Mouse (Mus musculus) hindbrain, embryonic 11.5 days (tissue): ENCODE data around the gene Dapk1. TPM values are rescaled to one million over a fixed set of nuclear protein-coding genes. Genes with fewer than 3 reads are reported as not detected.

Experiments
- ATAC-seq: fragments of 200-750 bp; cut with Nextera tagmentation; 2 replicates; pipeline ENCODE4 v1.8.0; 2017; ENCODE audit warnings: mild to moderate bottlenecking, moderate TSS enrichment, moderate library complexity; ENCODE audit not compliant: low FRiP score
- DNase-seq: peaks from one replicate; pipeline ENCODE4 v3.0.0-alpha.2; 2015; ENCODE audit warnings: low spot score
- H3K27ac ChIP-seq: fragments of 300-500 bp; sonication (generic); 2 replicates; pipeline ENCODE4 v1.5.1; 2014; ENCODE audit warnings: mild to moderate bottlenecking, low read depth, low read length
- H3K27me3 ChIP-seq: fragments of 300-500 bp; sonication (generic); 2 replicates; pipeline ENCODE4 v1.6.1; 2014; ENCODE audit warnings: mild to moderate bottlenecking, low read length, moderate library complexity, mixed read lengths; ENCODE audit not compliant: control insufficient read depth, insufficient read depth
- H3K36me3 ChIP-seq: fragments of 300-500 bp; sonication (generic); 2 replicates; pipeline ENCODE4 v1.6.1; 2014; ENCODE audit warnings: mild to moderate bottlenecking, low read length, moderate library complexity, mixed read lengths; ENCODE audit not compliant: control insufficient read depth, insufficient read depth
- H3K4me1 ChIP-seq: fragments of 300-500 bp; sonication (generic); replicated peaks from 2 replicates; pipeline ENCODE4 v1.6.1; 2014; ENCODE audit warnings: low read length, mixed read lengths; ENCODE audit not compliant: control insufficient read depth, insufficient read depth
- H3K4me2 ChIP-seq: fragments of 300-500 bp; sonication (generic); replicated peaks from 2 replicates; pipeline ENCODE4 v1.6.1; 2014; ENCODE audit warnings: mild to moderate bottlenecking, low read depth, low read length
- H3K4me3 ChIP-seq: fragments of 300-500 bp; sonication (generic); 2 replicates; pipeline ENCODE4 v1.5.1; 2014; ENCODE audit warnings: low read depth, low read length
- H3K9ac ChIP-seq: fragments of 300-500 bp; sonication (generic); 2 replicates; pipeline ENCODE4 v1.6.1; 2014; ENCODE audit warnings: low read depth, low read length
- H3K9me3 ChIP-seq: fragments of 300-500 bp; sonication (generic); 2 replicates; pipeline ENCODE4 v1.6.1; 2016; ENCODE audit warnings: low read length; ENCODE audit not compliant: control insufficient read depth
- WGBS: fragments of 180-500 bp; shearing (Covaris S2); extraction: QIAGEN DNeasy Blood & Tissue Kit; methylation state at CpG from one replicate; pipeline ENCODE4 v1.1.7; 2014; 5-methylcytosine and 5-hydroxymethylcytosine counted together
- polyA plus RNA-seq: library from polyadenylated mRNA; unstranded; fragments of >200 nt; fragmentation: Nextera tagmentation; extraction: Ambion mirVana; gene quantifications from 2 replicates; pipeline ENCODE4 v1.2.1, GENCODE M21; 2014

Dapk1 gene
- polyA plus RNA-seq, 1 experiment from 2014 or later: 39.5 TPM

GRCm38 (mm10) chr13:60674911-60675310 is 73.2 kb downstream of the Dapk1 start:
- Histone ChIP-seq H3K4me3 (no peak overlapping the region), H3K9me3 (no peaks in the 10 kb centered on the region), H3K27ac (no peak overlapping the region), H3K36me3 (no peaks in the 10 kb centered on the region), H3K4me2 (no peak overlapping the region), H3K9ac (no peak overlapping the region), H3K27me3 (no peaks in the 10 kb centered on the region), H3K4me1 (no peaks in the 10 kb centered on the region)
- WGBS: 61% methylated on average over 9 of the region's 9 CpGs
- no peak for DNase-seq
- ATAC-seq: no peak

DNA sequence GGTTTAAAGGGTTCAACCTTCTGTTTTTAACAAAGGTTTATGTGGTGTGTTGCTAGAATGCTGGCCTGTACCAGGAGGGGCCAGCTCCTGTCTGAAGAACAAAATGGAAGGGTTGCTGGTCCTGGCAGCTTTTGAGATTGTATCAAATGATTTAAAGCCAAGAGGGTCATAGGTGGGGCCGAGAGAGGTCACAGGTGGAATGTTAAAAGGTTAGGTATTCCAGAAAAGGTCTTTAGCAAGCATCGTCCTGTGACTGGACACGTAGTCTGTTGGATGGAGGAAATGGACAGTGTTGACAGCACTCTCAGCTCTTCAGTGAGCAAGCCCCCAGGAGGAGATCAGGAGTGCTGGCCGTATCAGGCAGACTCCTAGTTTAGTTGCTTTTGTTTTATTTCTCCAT is 73.7 kb downstream of the Dapk1 start:
- H3K9ac ChIP-seq: no peak overlapping the region
- no peaks in the 10 kb centered on the region for H3K9me3 ChIP-seq
- ATAC-seq: no peak
- H3K27me3 ChIP-seq: no peaks in the 10 kb centered on the region
- H3K4me2 ChIP-seq: no peak overlapping the region
- no peak overlapping the region for H3K27ac ChIP-seq
- H3K36me3 ChIP-seq: no peaks in the 10 kb centered on the region
- WGBS: 67% methylated on average over 4 of the region's 4 CpGs
- no peaks in the 10 kb centered on the region for H3K4me1 ChIP-seq
- H3K4me3 ChIP-seq: no peak overlapping the region
- DNase-seq: no peak

GRCm38 (mm10) chr13:60678912-60679311 is 77.2 kb downstream of the Dapk1 start:
- ATAC-seq (no peak), DNase-seq (no peak)
- Histone ChIP-seq H3K27me3 (no peaks in the 10 kb centered on the region), H3K4me1 (no peaks in the 10 kb centered on the region), H3K9ac (no peak overlapping the region), H3K9me3 (no peaks in the 10 kb centered on the region), H3K27ac (no peak overlapping the region), H3K36me3 (no peaks in the 10 kb centered on the region), H3K4me3 (no peak overlapping the region), H3K4me2 (no peak overlapping the region)
- WGBS: 82% methylated on average over 6 of the region's 6 CpGs

DNA sequence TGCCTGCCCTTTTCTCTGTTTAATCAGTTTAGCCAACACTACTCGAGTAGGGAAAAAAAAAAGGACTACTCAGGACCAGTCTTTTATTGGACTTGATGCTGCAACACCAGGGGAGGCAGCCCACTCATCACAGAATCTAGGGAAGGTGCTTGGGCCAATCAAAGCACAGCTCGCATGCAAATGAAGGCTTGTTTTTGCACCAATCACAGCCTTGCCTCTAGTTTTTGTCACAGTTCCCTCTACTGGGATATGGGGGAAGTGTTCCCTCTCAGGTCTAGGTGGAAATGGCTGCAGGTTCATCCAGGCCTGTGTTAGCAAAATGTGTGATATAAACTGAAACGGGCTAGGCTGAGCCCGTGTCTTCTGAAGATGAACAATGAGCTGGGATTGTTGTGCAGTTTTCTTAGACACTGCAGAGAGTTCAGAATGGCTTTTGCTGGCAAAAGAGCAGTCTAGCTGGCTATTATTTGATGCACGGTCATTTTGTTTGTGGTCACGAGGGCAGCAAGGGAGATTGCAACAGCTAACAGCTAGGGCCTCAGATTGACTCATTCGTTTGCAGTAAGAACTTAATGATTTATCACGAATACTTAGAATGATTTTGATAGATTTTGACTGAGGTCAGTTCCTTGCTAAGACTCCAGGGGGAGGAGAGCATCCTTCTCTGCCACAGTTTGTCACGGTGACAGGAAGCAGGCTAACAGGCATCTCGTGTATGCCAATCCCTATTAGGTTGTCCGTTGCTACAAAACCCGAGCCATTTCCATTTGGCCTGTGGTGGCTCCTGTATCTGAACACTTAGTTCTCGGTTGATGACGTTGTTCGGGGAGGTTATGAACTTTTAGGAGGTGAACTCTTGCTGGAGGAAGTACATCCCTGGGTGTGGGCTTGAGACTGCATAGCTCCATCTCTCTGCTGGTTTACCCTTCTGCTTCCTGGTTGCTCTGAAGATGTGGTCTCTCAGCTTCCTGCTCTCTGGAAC is 81.3 kb downstream of the Dapk1 start:
- Histone ChIP-seq H3K27ac (no peak overlapping the region), H3K9me3 (no peaks in the 10 kb centered on the region), H3K4me3 (no peak overlapping the region), H3K4me2 (no peak overlapping the region), H3K27me3 (no peaks in the 10 kb centered on the region), H3K4me1 (no peaks in the 10 kb centered on the region; the same call in 1 of the 2 replicates), H3K9ac (no peak overlapping the region), H3K36me3 (no peaks in the 10 kb centered on the region)
- WGBS: 90% methylated on average over 15 of the region's 15 CpGs
- DNase-seq: no peak
- ATAC-seq: no peak

DNA sequence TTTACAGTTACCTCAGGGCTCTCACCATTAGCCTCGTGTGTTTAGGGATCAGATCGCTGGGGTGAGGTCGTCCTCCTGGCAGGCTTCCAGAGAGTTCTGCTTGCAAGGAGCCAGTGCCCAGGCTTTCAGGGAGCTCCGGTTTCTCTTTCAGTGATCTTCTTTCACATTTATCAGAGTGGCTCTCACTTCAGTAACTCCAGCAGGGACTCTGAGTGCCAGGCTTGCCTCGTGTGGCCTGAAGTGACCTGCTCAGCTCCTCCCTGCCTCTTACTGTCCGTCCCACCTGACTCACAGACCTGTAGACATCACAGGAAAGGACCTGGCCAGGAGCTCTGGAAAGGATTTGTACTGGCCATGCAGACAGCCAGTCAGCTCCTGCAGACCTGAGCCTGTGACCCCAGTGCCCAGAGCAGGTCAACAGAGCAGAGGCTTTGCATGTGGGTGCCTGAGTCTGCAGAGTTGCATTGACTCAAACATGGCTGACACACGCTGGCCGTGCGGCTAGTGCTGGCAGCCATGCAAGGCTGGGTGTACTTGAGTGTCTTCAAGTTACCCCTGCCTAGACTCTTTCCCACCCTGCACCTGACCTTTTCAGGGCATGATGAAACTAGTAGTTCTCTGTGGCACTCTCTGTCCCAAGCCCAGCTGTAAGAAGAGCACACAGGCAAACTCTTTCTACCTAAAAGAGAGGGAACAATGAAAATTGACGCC is 82.5 kb downstream of the Dapk1 start:
- H3K9ac ChIP-seq: no peak overlapping the region
- no peak for ATAC-seq
- H3K4me2 ChIP-seq: no peak overlapping the region
- no peaks in the 10 kb centered on the region for H3K27me3 ChIP-seq
- H3K4me3 ChIP-seq: no peak overlapping the region
- H3K27ac ChIP-seq: no peak overlapping the region
- no peak for DNase-seq
- no peaks in the 10 kb centered on the region for H3K36me3 ChIP-seq
- H3K4me1 ChIP-seq: no peaks in the 10 kb centered on the region; the same call in 1 of the 2 replicates
- WGBS: 65% methylated on average over 10 of the region's 10 CpGs
- no peaks in the 10 kb centered on the region for H3K9me3 ChIP-seq

DNA sequence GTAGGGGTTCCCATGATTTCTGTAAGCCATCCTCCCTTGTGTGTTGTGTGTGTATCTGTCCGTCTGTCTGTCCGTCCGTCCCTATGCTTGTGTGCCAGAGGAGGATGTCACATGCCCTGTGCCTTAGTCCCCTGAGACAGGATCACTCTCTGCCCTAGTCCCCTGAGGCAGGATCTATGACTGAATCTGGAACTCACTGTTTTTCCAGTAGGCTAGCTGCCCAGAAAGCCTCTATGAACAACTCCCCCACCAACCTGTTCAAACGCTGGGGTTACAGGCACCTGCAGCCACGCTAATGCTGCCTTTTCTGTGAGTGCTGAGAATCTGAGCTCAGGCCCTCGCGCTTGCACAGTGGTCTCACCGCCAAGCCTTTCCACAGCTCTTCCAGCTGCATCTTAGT is 83.1 kb downstream of the Dapk1 start:
- Histone ChIP-seq H3K36me3 (no peaks in the 10 kb centered on the region), H3K9ac (no peak overlapping the region), H3K27ac (no peak overlapping the region), H3K9me3 (no peaks in the 10 kb centered on the region), H3K4me2 (no peak overlapping the region), H3K27me3 (no peaks in the 10 kb centered on the region), H3K4me1 (no peaks in the 10 kb centered on the region; the same call in 1 of the 2 replicates), H3K4me3 (no peak overlapping the region)
- WGBS: 73% methylated on average over 8 of the region's 8 CpGs
- ATAC-seq (no peak), DNase-seq (no peak)

DNA sequence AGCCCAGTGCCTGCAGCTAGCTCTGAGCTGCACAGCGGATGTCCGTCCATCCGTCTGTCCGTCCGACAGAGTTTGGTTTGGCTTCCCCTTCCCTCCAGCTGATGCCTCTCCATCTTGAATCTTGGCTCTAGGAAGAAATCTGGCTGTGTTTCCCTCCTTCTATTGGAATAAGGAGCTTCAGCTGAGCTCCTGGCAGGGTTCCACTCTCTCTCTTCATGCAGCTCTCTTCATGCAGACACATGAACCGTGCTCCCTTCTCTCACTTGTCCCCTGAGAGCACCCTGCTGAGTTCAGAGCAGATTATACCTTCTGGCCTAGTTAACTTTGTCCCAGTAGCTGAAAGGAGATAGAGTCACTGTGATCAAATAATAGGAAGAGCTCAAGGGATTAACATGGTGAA is 83.5 kb downstream of the Dapk1 start:
- Histone ChIP-seq H3K36me3 (no peaks in the 10 kb centered on the region), H3K27ac (no peak overlapping the region), H3K27me3 (no peaks in the 10 kb centered on the region), H3K4me3 (no peak overlapping the region), H3K4me1 (no peaks in the 10 kb centered on the region; the same call in 1 of the 2 replicates), H3K9ac (no peak overlapping the region), H3K9me3 (no peaks in the 10 kb centered on the region), H3K4me2 (no peak overlapping the region)
- WGBS: 75% methylated on average over 6 of the region's 6 CpGs
- ATAC-seq (no peak), DNase-seq (no peak)

DNA sequence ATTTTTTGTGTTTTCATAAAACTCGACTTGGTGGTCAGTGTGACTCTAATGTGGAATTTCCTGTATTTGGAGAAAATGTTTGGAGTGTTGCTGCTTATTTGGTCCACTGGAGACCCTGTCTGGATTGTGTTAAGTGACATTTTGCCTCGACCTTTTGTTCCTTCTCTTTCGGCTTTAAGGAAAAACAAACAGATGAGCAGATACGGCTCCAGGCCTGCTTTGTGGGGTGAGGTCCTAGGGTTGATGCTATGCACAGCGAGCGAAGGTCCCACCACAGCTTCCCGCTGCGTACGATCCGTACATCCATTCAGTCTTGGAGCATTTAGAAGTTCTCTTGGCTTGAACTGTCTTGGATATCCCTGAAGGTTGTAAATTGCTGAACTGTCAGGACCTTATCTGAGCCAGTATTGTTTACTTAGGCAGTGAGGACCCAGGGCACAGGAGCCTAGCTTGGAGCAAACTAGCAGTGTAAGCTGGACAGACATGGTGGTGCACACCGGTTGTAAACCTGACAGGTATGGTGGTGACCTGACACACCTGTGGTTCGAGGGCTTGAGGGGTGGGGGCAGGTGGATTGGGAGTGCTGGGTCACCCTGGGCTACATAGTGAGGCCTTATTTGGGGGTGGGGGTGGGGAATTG is 84.4 kb downstream of the Dapk1 start:
- DNase-seq (no peak), ATAC-seq (no peak)
- Histone ChIP-seq H3K9me3 (no peaks in the 10 kb centered on the region), H3K4me1 (no peaks in the 10 kb centered on the region; the same call in 1 of the 2 replicates), H3K27me3 (no peaks in the 10 kb centered on the region), H3K4me3 (no peak overlapping the region), H3K36me3 (no peaks in the 10 kb centered on the region), H3K4me2 (no peak overlapping the region), H3K9ac (no peak overlapping the region), H3K27ac (no peak overlapping the region)
- WGBS: 51% methylated on average over 12 of the region's 12 CpGs
